Mouse (Mus musculus) heart, postnatal 0 days (tissue): Measurements from ENCODE around the gene Aloxe3. TPM values are rescaled to one million over a fixed set of nuclear protein-coding genes. Genes with fewer than 3 reads are reported as not detected.
A peak's percentile ranks its signal among the peaks of the same experiment; 100 is the strongest.

Experiments used
- ATAC-seq: fragments of 200-750 bp; cut with Nextera tagmentation; 2 replicates; pipeline ENCODE4 v1.8.0; 2017; ENCODE audit warnings: low read depth, moderate number of reproducible peaks, moderate library complexity; ENCODE audit not compliant: insufficient read depth
- DNase-seq: peaks from one replicate; pipeline ENCODE4 v3.0.0-alpha.2; 2016; ENCODE audit warnings: low spot score
- H3K27ac ChIP-seq: fragments of 300-500 bp; sonication (generic); 2 replicates; pipeline ENCODE4 v1.5.1; 2014; ENCODE audit warnings: low read depth, mild to moderate bottlenecking
- H3K27me3 ChIP-seq: fragments of 300-500 bp; sonication (generic); 2 replicates; pipeline ENCODE4 v1.6.1; 2014; ENCODE audit warnings: low read length, mixed read lengths; ENCODE audit not compliant: control insufficient read depth, insufficient read depth
- H3K36me3 ChIP-seq: fragments of 300-500 bp; sonication (generic); replicated peaks from 2 replicates; pipeline ENCODE4 v1.6.1; 2014; ENCODE audit warnings: low read length, mixed read lengths; ENCODE audit not compliant: control insufficient read depth, insufficient read depth
- H3K4me1 ChIP-seq: fragments of 300-500 bp; sonication (generic); 2 replicates; pipeline ENCODE4 v1.6.1; 2014; ENCODE audit warnings: antibody characterized with exemption; ENCODE audit not compliant: control insufficient read depth, insufficient read depth
- H3K4me2 ChIP-seq: fragments of 300-500 bp; sonication (generic); 2 replicates; pipeline ENCODE4 v1.6.1; 2014; ENCODE audit warnings: low read depth, mild to moderate bottlenecking, low read length, moderate library complexity
- H3K4me3 ChIP-seq: fragments of 300-500 bp; sonication (generic); 2 replicates; pipeline ENCODE4 v1.5.1; 2014; ENCODE audit warnings: low read depth, low read length
- H3K9ac ChIP-seq: fragments of 300-500 bp; sonication (generic); replicated peaks from 2 replicates; pipeline ENCODE4 v1.6.1; 2014; ENCODE audit warnings: low read depth, low read length, mixed read lengths
- H3K9me3 ChIP-seq: fragments of 300-500 bp; sonication (generic); replicated peaks from 2 replicates; pipeline ENCODE4 v1.6.1; 2016; ENCODE audit warnings: low read length; ENCODE audit not compliant: control insufficient read depth
- CTCF ChIP-seq: IDR thresholded peaks from 2 replicates; pipeline ENCODE4 v1.5.1; 2016; ENCODE audit warnings: antibody characterized with exemption, control low read depth, low read depth
- EP300 ChIP-seq: IDR thresholded peaks from 2 replicates; pipeline ENCODE4 v1.6.1; 2016; ENCODE audit warnings: antibody characterized with exemption, low read depth
- WGBS: fragments of 180-500 bp; shearing (Covaris S2); extraction: QIAGEN DNeasy Blood & Tissue Kit; methylation state at CpG from one replicate; pipeline ENCODE4 v1.1.7; 2014; 5-methylcytosine and 5-hydroxymethylcytosine counted together
- polyA plus RNA-seq: library from polyadenylated mRNA; unstranded; fragments of >200 nt; fragmentation: Nextera tagmentation; extraction: Ambion mirVana; gene quantifications from 2 replicates; pipeline ENCODE4 v1.2.1, GENCODE M21; 2015
- total RNA-seq: library from RNA; depleted of rRNA; stranded (reverse); fragments of >200 nt; gene quantifications from 2 replicates; pipeline ENCODE4 v1.2.3, GENCODE M21; 2014; ENCODE audit warnings: low replicate concordance

Aloxe3 gene
- total and polyA plus RNA-seq, 2 experiments from 2014 or later, result not detected

- Histone ChIP-seq H3K4me2 (peak overlapping the region; percentile 90; the same call in 1 of the 2 replicates), H3K9ac (no peak overlapping the region), H3K27me3 (no peaks in the 10 kb centered on the region), H3K4me1 (peaks cover 25% of the 10 kb centered on the region), H3K4me3 (peak overlapping the region; percentile 68; the same call in 1 of the 2 replicates), H3K27ac (no peak overlapping the region), H3K9me3 (no peaks in the 10 kb centered on the region), H3K36me3 (no peaks in the 10 kb centered on the region)
- TF ChIP-seq CTCF, result no peak
- TF ChIP-seq EP300, result no peak
- 0% methylated on average over 3 of the region's 3 CpGs for WGBS
- ATAC-seq (peak; percentile 25), DNase-seq (peak; percentile 79)
Observed at GRCm38 (mm10) chr11:69124498-69124847, 1.2 kb upstream of the Aloxe3 start.

- no peaks in the 10 kb centered on the region for H3K9me3 ChIP-seq
- DNase-seq (peak; percentile 87), ATAC-seq (peak; percentile 25)
- peak overlapping the region; percentile 57 for H3K4me3 ChIP-seq
- TF ChIP-seq CTCF (peak; percentile 41), EP300 (no peak)
- H3K27me3 ChIP-seq, result no peaks in the 10 kb centered on the region
- WGBS, result under 1% methylated on average over 24 of the region's 24 CpGs
- H3K4me2 ChIP-seq, result peak overlapping the region; percentile 81
- peak overlapping the region; percentile 33; the same call in 1 of the 2 replicates for H3K9ac ChIP-seq
- no peaks in the 10 kb centered on the region for H3K36me3 ChIP-seq
- peaks cover 22% of the 10 kb centered on the region for H3K4me1 ChIP-seq
- H3K27ac ChIP-seq, result peak overlapping the region; percentile 73
Observed at GRCm38 (mm10) chr11:69125041-69125851, 450 bp upstream of the Aloxe3 start.

- Histone ChIP-seq H3K36me3 (no peaks in the 10 kb centered on the region), H3K9ac (0 out of 2 replicates have a peak overlapping the region, but pooled peaks have one; percentile 21), H3K4me2 (peak overlapping the region; percentile 81), H3K27ac (no peak overlapping the region), H3K27me3 (no peaks in the 10 kb centered on the region), H3K9me3 (no peaks in the 10 kb centered on the region), H3K4me3 (peak overlapping the region; percentile 57), H3K4me1 (peaks cover 14% of the 10 kb centered on the region; the same call in 1 of the 2 replicates)
- ATAC-seq, result no peak
- WGBS, result 21% methylated on average over 20 of the region's 20 CpGs
- DNase-seq, result no peak
- TF ChIP-seq EP300, result no peak
- no peak for TF ChIP-seq CTCF
Observed at GRCm38 (mm10) chr11:69125919-69126705, 416 bp downstream of the Aloxe3 start.

GRCm38 (mm10) chr11:69126706-69127095, 1.0 kb downstream of the Aloxe3 start:
- TF ChIP-seq EP300 (no peak), CTCF (no peak)
- WGBS, result 68% methylated on average over 2 of the region's 2 CpGs
- no peak overlapping the region for H3K4me2 ChIP-seq
- no peak overlapping the region for H3K4me3 ChIP-seq
- peaks cover 9% of the 10 kb centered on the region; the same call in 1 of the 2 replicates for H3K4me1 ChIP-seq
- no peaks in the 10 kb centered on the region for H3K36me3 ChIP-seq
- no peak overlapping the region for H3K27ac ChIP-seq
- no peaks in the 10 kb centered on the region for H3K27me3 ChIP-seq
- H3K9me3 ChIP-seq, result no peaks in the 10 kb centered on the region
- H3K9ac ChIP-seq, result no peak overlapping the region
- DNase-seq, result no peak
- ATAC-seq, result no peak

GRCm38 (mm10) chr11:69128426-69129122, 2.9 kb downstream of the Aloxe3 start:
- no peaks in the 10 kb centered on the region for H3K36me3 ChIP-seq
- ATAC-seq, result no peak
- TF ChIP-seq CTCF (no peak), EP300 (no peak)
- H3K27ac ChIP-seq, result no peak overlapping the region
- WGBS, result 59% methylated on average over 8 of the region's 8 CpGs
- H3K9ac ChIP-seq, result no peak overlapping the region
- H3K4me3 ChIP-seq, result no peak overlapping the region
- H3K9me3 ChIP-seq, result no peaks in the 10 kb centered on the region
- peaks cover 8% of the 10 kb centered on the region; the same call in 1 of the 2 replicates for H3K4me1 ChIP-seq
- DNase-seq, result no peak
- H3K27me3 ChIP-seq, result no peaks in the 10 kb centered on the region
- no peak overlapping the region for H3K4me2 ChIP-seq
